Mouse (Mus musculus) kidney, embryonic 14.5 days (tissue): Measurements from ENCODE around the gene Spsb1. TPM values are rescaled to one million over a fixed set of nuclear protein-coding genes. Genes with fewer than 3 reads are reported as not detected.

ENCODE experiments used
- ATAC-seq: fragments of 200-750 bp; cut with Nextera tagmentation; 2 replicates; pipeline ENCODE4 v1.8.0; 2017; ENCODE audit warnings: moderate number of reproducible peaks, mild to moderate bottlenecking, moderate TSS enrichment, moderate library complexity; ENCODE audit not compliant: low FRiP score, low TSS enrichment
- H3K27ac ChIP-seq: fragments of 300-500 bp; sonication (generic); 2 replicates; pipeline ENCODE4 v1.5.1; 2014; ENCODE audit warnings: low read depth, mild to moderate bottlenecking, low read length, moderate library complexity, mixed read lengths
- H3K27me3 ChIP-seq: fragments of 300-500 bp; sonication (generic); 2 replicates; pipeline ENCODE4 v1.6.1; 2014; ENCODE audit warnings: mild to moderate bottlenecking, low read length; ENCODE audit not compliant: control insufficient read depth, insufficient read depth
- H3K36me3 ChIP-seq: fragments of 300-500 bp; sonication (generic); 2 replicates; pipeline ENCODE4 v1.6.1; 2014; ENCODE audit warnings: low read length, mixed read lengths; ENCODE audit not compliant: control insufficient read depth, insufficient read depth
- H3K4me1 ChIP-seq: fragments of 300-500 bp; sonication (generic); 2 replicates; pipeline ENCODE4 v1.6.1; 2014; ENCODE audit warnings: low read length, mixed read lengths; ENCODE audit not compliant: control insufficient read depth, insufficient read depth
- H3K4me2 ChIP-seq: fragments of 300-500 bp; sonication (generic); replicated peaks from 2 replicates; pipeline ENCODE4 v1.6.1; 2014; ENCODE audit warnings: low read depth, mild to moderate bottlenecking, low read length
- H3K4me3 ChIP-seq: fragments of 300-500 bp; sonication (generic); 2 replicates; pipeline ENCODE4 v1.5.1; 2014; ENCODE audit warnings: mild to moderate bottlenecking, low read length
- H3K9ac ChIP-seq: fragments of 300-500 bp; sonication (generic); 2 replicates; pipeline ENCODE4 v1.6.1; 2014; ENCODE audit warnings: low read depth, mild to moderate bottlenecking, low read length, moderate library complexity
- H3K9me3 ChIP-seq: fragments of 300-500 bp; sonication (generic); 2 replicates; pipeline ENCODE4 v1.6.1; 2016; ENCODE audit warnings: low read length; ENCODE audit not compliant: control insufficient read depth
- WGBS: fragments of 180-500 bp; shearing (Covaris S2); extraction: QIAGEN DNeasy Blood & Tissue Kit; methylation state at CpG from one replicate; pipeline ENCODE4 v1.1.7; 2014; 5-methylcytosine and 5-hydroxymethylcytosine counted together
- polyA plus RNA-seq: library from polyadenylated mRNA; unstranded; fragments of >200 nt; fragmentation: Nextera tagmentation; extraction: Ambion mirVana; gene quantifications from 2 replicates; pipeline ENCODE4 v1.2.1, GENCODE M21; 2014

Spsb1 gene
- polyA plus RNA-seq, 1 experiment from 2014 or later, result 9.6 TPM

DNA sequence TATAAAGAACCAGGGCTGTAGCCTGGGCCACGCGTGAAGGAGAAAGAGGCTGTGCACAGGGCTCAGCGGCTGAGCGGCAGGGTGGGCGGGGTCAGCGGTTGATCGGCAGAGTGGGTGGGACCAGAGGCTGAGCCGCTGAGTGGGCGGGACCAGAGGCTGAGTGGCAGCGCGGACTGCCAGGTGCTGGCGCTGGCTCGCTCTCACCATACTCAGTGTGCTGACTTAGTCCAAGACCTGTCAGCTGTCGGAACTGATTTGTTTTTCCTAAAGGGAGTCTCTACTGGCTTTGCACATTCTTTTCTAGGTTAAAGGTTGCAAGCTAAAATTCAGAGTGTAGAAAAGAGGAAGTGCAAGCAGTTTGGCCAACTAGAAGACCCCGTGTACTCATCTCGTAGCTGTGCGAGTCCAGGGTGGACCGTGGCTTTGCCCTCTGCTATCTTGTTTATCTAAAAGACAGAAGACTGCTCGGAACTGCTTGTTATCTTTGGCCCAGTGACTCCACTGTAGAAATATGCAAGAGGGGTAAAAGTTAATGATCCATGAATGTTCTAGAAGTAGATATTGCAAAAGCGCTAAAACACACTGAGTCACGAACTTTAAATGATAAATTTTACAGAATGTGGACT lies 34.2 kb upstream of the Spsb1 start:
- Histone ChIP-seq H3K36me3 (no peaks in the 10 kb centered on the region), H3K27ac (peak overlapping the region; percentile 30; the same call in 1 of the 2 replicates)

DNA sequence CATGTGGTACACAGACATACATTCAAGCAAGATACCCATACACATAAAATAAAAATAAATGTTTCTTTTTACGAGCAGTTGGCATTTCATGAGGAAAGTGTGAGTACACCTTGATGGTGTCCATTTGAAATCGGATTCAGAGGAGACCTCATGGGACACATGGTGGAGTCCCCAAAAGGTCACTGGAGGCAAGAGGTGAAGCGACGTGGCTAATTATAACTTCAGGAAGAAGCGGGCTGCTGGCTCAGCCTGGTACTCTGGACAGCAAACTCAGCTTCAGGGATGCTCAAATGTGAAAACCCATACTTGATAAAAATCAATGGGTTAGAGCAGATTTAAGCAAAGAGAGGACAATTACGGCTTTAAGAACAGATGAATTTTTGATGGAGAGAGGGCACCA lies 33.5 kb upstream of the Spsb1 start:
- Histone ChIP-seq H3K27me3 (no peaks in the 10 kb centered on the region), H3K36me3 (peaks cover 2% of the 10 kb centered on the region; the same call in 1 of the 2 replicates), H3K4me3 (no peak overlapping the region), H3K4me2 (peak overlapping the region; percentile 47), H3K9me3 (no peaks in the 10 kb centered on the region), H3K27ac (no peak overlapping the region), H3K4me1 (peaks cover 28% of the 10 kb centered on the region), H3K9ac (peak overlapping the region; percentile 44; the same call in 1 of the 2 replicates)
- 76% methylated on average over 6 of the region's 6 CpGs for WGBS
- no peak for ATAC-seq

More for the DNA sequence above, 34.2 kb upstream of the Spsb1 start:
- ATAC-seq, result peak; percentile 85
- Histone ChIP-seq H3K4me3 (peak overlapping the region; percentile 11; the same call in 1 of the 2 replicates), H3K9me3 (no peaks in the 10 kb centered on the region), H3K9ac (peak overlapping the region; percentile 44), H3K4me2 (peak overlapping the region; percentile 47), H3K27me3 (no peaks in the 10 kb centered on the region), H3K4me1 (peaks cover 28% of the 10 kb centered on the region)
- under 1% methylated on average over 21 of the region's 21 CpGs for WGBS

DNA sequence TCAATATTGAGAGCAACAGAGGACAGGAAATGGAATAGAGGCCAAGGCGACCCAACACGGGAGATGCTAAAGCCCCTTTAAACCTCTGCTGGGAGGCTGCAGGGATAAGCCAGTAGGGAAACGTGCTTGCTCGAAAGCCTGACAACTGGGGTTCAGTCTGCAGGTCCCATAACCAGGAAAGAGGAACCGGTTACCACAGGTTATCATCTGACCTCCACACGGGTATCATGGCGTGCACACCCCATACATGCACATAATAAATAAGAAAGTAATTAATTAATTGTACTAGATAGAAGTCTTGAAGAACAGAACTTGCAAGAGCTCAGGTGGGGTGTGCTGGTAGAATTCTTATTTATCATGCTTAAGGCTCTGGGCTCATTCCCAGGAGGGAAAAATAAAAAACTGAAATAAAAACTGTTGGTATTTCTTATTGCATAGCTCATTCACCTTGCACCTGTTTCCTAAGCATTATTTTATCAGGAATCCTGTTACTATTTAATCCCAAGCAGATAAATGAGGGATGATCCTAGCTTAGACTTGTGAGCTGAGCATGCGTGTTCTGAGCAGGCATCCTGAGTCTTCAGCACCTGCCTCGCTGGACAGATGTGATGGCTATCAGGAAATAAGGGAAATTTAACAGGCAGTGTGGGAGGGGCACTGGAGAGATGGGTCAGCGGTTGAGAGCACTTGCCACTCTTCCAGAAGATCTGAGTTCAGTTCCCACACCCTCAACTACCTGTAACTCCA lies 32.0 kb upstream of the Spsb1 start:
- H3K27me3 ChIP-seq, result no peaks in the 10 kb centered on the region
- no peaks in the 10 kb centered on the region for H3K9me3 ChIP-seq
- H3K27ac ChIP-seq, result no peak overlapping the region
- ATAC-seq, result no peak
- peaks cover 28% of the 10 kb centered on the region for H3K4me1 ChIP-seq
- no peak overlapping the region for H3K9ac ChIP-seq
- peaks cover 8% of the 10 kb centered on the region; the same call in 1 of the 2 replicates for H3K36me3 ChIP-seq
- WGBS, result 77% methylated on average over 10 of the region's 10 CpGs
- H3K4me2 ChIP-seq, result no peak overlapping the region
- H3K4me3 ChIP-seq, result no peak overlapping the region

DNA sequence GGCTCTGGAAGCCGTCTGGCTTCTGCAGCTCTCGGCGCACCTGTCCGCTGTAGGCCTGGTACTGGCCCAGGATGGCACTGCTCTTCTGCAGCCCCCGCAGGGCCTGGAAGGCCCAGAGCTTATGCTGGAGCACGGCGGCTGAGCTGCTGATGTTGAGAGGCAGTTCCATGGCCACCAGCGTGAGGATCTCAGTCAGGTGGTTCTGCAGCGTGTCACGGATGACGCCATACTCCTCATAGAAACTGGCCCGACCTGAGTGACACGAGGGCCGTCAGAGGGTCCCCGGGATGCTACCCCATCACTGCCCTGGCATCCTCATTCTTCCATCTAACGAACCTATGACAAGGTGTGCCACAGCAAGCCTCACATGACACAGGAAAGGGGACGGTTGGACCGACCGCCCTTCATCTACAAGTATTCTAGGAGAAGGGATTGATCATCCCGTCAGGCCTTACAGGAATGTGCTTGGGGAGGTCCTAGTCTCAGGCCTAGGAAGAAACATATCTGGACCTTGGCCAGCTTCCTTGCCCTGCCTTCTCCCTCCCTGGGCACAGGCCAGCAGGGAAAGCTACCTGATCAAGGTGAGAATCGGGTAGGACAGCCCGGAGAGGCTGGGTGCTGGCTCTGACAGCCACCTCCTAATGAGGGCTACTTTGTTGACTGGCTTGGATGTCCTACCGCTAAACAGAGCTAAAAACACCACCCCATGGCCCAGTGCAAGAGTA lies 29.2 kb upstream of the Spsb1 start:
- 94% methylated on average over 23 of the region's 23 CpGs for WGBS

DNA sequence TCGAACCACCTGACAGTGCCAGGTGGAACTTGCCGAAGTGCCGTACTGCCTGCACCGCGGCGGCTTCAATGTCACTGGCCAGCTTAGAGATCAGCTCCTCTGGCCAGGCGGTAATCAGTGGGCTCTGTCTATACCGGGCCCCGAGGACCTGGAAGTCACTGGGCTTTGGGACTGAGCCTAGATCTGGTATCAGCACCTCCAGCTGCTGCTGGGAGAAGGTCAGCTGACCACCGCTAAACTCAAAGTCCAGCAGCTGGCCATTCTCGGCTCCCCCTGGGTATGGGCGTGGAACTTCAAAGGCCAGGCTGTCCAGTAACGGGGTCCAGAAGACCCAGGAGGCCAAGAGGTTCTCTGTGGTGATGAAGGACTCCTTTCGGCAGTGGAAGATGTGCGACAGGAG lies 27.3 kb upstream of the Spsb1 start:
- 77% methylated on average over 15 of the region's 15 CpGs for WGBS

More for the DNA sequence above, 29.2 kb upstream of the Spsb1 start:
- H3K36me3 ChIP-seq, result peaks cover 12% of the 10 kb centered on the region; the same call in 1 of the 2 replicates
- no peak overlapping the region for H3K9ac ChIP-seq
- H3K4me3 ChIP-seq, result no peak overlapping the region
- H3K4me2 ChIP-seq, result no peak overlapping the region
- H3K27ac ChIP-seq, result no peak overlapping the region
- no peaks in the 10 kb centered on the region for H3K27me3 ChIP-seq
- H3K9me3 ChIP-seq, result no peaks in the 10 kb centered on the region
- ATAC-seq, result no peak
- peaks cover 12% of the 10 kb centered on the region; the same call in 1 of the 2 replicates for H3K4me1 ChIP-seq

DNA sequence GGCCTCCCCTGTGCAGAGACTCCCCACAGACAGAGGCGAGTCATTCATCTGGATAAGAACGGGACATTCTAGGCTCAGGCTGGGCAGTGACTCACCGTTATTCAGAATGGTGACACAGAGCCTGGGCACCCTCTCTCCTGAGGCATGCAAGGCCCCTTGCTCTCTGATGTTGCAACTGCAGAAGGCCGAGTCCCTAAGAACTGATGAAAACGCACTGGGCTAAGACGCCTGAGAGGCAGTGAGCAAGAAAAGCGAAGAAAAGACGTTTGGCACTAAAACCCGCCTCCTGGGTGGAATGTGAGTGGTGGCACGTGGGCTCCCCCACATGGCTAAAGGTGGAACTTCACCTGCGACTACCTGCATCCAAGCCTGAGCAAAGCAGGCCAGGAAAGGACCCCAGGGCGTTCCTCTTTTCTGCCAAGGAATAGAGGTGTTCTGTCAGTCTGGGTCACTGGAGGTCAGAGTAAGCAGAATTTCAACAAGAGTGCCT lies 25.0 kb upstream of the Spsb1 start:
- Histone ChIP-seq H3K36me3 (peaks cover 12% of the 10 kb centered on the region; the same call in 1 of the 2 replicates), H3K9me3 (no peaks in the 10 kb centered on the region), H3K4me1 (peaks cover 20% of the 10 kb centered on the region; the same call in 1 of the 2 replicates), H3K4me3 (no peak overlapping the region; the same call in 1 of the 2 replicates), H3K27me3 (no peaks in the 10 kb centered on the region), H3K9ac (no peak overlapping the region), H3K4me2 (peak overlapping the region; percentile 34), H3K27ac (no peak overlapping the region)
- WGBS, result 5% methylated on average over 12 of the region's 12 CpGs
- ATAC-seq, result peak; percentile 51; the same call in 1 of the 2 replicates

More for the DNA sequence above, 27.3 kb upstream of the Spsb1 start:
- Histone ChIP-seq H3K9ac (no peak overlapping the region), H3K4me3 (no peak overlapping the region), H3K27ac (no peak overlapping the region), H3K4me2 (no peak overlapping the region), H3K9me3 (no peaks in the 10 kb centered on the region), H3K4me1 (peaks cover 14% of the 10 kb centered on the region; the same call in 1 of the 2 replicates), H3K27me3 (no peaks in the 10 kb centered on the region), H3K36me3 (peaks cover 12% of the 10 kb centered on the region; the same call in 1 of the 2 replicates)
- no peak for ATAC-seq

DNA sequence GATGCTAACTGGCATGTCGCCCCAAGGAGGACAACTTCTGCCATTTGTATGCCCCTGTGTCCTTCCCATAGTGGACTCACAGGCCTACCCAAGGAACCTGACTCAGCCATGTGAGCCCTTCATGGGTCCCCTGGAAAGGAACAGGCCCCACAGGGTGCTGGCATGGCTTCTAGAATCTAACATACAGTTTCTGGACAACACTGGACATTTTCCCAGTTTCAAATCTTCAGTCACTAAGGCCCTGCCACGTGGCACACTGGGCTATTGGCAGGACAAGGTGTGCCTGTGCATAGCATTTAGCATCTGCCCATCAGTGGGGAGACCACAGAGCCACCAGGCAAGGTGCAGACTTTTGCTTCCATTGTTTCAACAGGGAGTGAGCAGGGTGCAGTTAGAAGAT lies 24.0 kb upstream of the Spsb1 start:
- Histone ChIP-seq H3K9me3 (no peaks in the 10 kb centered on the region), H3K4me1 (peaks cover 20% of the 10 kb centered on the region; the same call in 1 of the 2 replicates), H3K27ac (no peak overlapping the region), H3K27me3 (no peaks in the 10 kb centered on the region), H3K4me3 (no peak overlapping the region), H3K9ac (no peak overlapping the region), H3K4me2 (no peak overlapping the region), H3K36me3 (peaks cover 12% of the 10 kb centered on the region; the same call in 1 of the 2 replicates)
- 80% methylated on average over 2 of the region's 2 CpGs for WGBS
- ATAC-seq, result no peak

DNA sequence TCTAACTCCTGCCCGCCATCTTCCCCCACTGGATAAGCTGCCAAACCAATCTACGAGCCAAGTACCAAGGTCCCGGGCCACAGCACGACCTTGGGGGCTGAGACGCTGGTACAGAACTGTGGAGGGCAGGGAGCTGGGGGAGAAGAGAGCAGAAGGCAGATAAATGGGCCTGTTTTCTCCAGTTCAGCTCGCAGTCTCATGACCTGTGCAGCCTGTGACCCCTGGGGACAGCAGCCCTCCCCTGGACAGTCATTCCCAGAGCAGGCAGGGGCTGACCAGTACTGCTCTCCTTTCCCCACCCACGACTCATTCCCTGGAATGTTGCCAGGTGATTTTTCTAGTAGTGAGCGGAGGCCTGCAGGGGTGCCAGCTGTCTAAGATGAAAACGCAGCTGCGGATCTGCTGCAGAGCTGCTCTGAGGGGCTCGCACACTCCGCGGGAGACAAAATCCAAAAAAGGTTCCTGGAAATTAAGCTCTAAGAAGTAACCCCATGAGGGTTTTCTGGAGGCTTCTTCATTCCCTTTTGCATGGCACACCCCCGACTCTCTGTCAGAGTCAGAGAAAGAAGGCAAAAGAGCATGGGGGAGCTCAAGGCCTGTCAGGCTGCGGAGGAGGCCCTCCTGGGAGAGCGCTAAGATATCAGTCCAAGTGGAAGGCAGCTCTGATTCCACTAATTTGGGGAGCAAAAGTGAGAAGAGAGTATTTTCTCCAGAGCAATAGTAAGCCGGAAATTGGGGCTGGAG lies 23.1 kb upstream of the Spsb1 start:
- peak; percentile 41 for ATAC-seq
- peaks cover 20% of the 10 kb centered on the region; the same call in 1 of the 2 replicates for H3K4me1 ChIP-seq
- no peak overlapping the region for H3K4me3 ChIP-seq
- H3K9ac ChIP-seq, result no peak overlapping the region
- no peak overlapping the region for H3K27ac ChIP-seq
- peaks cover 10% of the 10 kb centered on the region; the same call in 1 of the 2 replicates for H3K36me3 ChIP-seq
- H3K9me3 ChIP-seq, result no peaks in the 10 kb centered on the region
- no peak overlapping the region for H3K4me2 ChIP-seq
- no peaks in the 10 kb centered on the region for H3K27me3 ChIP-seq
- 47% methylated on average over 17 of the region's 17 CpGs for WGBS
